Mouse (Mus musculus): ENCODE data around the gene Krt18.
A peak's percentile ranks its signal among the peaks of the same experiment; 100 is the strongest.
"Not testable (repeated sequence)": the region's sequence is repeated elsewhere in the genome, so short reads cannot be mapped to it uniquely, and the experiment has no call there.

Krt18 gene

DNA sequence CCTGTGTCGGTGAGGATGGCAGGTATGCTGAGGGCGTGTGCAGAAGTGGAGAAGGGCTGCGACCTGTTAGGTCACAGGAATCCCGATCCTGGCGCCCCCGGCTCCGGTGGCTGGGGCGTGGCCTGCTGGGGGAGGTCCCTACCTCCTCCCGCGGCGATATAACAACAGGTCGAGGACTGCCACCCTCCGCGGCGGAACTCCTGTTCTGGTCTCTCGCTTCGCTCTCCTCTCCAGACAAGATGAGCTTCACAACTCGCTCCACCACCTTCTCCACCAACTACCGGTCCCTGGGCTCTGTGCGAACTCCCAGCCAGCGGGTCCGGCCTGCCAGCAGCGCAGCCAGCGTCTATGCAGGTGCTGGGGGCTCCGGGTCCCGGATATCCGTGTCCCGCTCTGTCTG is at the start of gene Krt18:
Gene Krt18 (plus strand): TSS at position 141 of the 400 bp plus-strand sequence.
- DNase-seq: peak; percentile 45 to 62

DNA sequence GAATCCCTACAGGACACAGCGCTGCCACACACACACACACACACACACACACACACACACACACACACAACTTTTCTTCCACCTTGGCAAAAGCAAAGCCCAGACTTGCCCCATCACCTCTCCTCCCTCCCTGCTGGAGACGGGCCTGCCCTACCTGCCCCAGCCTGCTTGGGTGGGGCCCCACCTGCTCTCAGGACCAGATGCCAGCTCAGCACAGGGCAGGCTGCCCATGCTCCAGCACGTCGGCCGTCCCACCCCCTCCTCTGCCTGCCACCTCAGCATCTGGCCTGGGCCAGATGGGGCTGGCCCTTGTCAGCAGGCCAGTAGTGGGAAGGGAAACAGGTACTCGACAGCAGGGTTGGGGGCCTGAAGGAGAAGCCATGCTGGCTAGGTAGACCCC is 47.1 kb upstream of the Krt18 start:
- peak; percentile 88 to 96 for DNase-seq

DNA sequence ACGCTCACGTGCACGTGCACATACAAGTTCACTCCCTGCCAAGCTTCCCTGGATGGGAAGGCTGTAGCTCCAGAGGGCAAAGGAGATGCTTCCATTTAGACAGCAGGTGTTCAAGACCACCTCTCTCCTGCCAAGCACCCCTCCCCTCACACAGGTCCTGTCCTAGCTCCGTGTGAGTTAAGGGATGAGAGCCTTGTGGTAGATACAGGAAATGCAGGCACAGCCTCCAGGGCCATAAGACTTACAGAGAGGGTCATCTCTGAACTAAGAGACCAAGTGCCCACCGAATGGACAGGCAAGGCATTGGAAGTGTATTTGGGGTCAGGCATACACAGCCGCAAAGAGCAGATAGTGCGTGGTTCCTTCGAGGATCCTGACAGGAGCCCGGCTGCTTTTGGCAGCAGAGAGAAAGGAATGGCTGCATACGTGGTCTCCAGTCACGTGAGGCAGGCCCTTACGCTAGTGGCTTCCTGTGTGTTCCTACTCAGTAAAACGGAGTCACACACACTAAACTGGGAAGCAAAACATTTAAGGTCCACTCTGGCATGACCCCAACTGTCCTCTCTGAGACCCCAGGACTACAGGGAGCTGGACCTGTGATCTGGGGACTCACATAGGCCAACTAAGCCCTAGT is 44.5 kb upstream of the Krt18 start:
- DNase-seq: no peak

DNA sequence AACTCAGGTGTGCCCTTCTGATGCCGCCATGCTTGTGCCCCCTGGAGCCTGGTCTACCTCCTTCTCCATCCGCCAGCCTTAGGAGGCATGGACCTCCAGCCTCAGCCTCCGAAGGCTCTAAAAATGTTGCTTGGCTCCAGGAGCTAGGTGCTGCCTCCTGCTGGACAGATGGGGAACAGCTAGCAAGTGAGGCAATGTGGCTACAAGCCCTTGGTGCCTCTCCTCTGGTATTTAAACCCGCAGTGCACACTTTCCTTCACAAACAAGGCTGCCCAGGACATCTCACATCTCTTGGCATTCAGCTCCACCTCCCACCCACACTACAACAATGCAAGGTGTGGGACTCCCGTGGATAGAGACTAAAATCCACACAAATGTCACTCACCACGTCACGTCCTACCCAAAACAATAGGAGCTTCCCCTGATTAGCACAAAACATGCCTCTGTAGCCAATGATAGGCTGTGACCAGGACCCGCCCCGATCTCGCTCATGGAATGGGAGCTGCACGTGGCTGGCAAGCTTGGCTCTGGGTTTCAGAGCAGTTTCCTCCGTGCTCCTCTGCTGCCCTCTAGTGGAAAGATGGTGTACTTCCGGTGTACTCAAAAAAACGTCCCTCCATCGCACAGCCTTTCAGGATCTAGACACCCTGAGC is 43.9 kb upstream of the Krt18 start:
- peak; percentile 96 for DNase-seq

DNA sequence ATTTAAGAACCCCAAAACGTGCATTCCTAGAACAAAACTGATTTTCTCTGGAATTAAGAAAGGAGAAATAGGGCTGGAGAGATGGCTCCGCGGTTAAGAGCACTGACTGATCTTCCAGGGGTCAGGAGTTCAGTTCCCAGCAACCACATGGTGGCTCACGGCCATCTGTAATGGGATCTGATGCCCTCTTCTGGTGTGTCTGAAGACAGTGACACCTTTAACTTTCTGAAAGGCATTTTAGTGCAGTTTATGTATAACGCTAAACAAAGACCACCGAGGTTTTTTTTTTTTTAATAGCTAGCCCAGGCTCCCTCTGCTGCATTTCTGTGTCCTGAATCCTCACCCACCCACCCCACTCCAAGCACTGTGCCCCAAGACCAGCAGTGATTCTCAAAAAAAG is 43.2 kb upstream of the Krt18 start:
- DNase-seq: no peak

DNA sequence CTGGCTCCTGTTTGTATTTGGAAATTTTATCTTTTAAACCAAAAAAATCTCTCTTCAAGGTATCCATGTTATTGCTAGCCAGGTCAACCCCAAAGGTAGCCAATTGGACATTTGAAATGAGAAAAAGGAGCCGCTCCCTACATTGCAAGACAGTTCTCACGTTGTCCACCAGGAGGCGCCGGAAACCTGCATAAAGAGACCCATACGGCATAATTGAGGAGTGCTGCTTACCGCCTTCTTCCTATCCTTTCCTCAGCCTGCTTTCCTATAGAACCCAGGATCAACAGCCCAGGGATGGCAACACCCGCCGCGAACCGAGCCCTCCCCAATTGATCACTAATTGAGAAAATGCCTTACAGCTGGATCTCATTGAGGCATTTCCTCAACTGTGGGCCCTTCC is 39.9 kb upstream of the Krt18 start:
- DNase-seq: peak; percentile 77 to 92

DNA sequence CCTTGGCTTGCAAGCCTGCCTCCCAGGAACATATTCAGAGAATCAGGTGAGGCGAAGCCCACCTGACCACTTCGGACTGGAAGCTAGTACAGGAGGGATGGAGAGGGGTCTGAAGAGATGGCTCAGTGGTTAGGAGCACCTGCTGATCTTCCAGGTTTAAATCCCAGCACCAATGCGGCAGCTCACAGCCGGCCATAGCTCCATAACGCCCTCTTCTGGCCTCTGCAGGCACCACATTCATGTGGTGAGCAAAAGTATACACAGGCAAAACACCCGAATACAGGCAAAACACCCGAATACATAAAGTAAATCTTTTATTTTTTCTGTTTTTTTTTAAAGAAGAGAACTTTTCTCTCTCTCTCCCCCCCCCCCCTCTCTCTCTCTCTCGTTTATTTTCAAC is 39.3 kb upstream of the Krt18 start:
- no peak for DNase-seq

DNA sequence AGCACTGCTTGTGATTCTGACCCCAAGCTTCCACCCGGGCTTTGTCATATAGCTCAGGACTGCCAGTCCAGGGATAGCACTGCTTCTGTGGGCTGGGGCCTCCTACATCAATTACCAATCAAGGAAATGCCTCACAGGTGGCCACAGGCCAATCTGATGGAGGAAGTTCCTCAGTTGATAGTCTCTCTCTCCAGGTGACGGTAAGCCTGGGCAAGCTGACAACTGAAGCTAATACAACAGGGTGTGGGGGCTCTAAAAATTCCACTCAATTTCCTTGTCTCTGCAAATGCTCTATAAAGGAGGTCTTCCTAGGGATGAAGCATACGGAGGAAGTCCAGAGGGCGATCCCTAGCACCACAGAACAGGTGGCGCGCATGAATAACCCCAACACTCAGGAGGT is 37.0 kb upstream of the Krt18 start:
- DNase-seq: no peak

DNA sequence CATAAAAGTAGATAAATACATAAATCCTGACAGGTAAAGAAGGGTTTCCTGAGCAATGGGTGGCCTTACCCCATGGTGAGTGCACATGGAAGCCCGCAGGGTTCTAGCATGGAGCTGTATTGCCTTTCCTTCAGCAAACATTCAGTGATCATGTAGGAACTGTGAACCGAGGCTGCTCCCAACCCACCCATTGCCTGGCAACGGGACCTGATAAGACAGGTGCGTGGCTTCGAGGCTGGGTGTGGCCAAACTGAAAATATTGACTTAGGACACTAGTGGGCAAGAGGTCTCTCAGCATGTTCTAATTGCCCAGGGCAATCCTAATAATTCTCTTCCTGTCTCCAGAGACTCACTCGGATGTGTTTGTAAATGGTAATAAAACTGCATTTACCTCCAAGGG is 33.6 kb upstream of the Krt18 start:
- DNase-seq: no peak

DNA sequence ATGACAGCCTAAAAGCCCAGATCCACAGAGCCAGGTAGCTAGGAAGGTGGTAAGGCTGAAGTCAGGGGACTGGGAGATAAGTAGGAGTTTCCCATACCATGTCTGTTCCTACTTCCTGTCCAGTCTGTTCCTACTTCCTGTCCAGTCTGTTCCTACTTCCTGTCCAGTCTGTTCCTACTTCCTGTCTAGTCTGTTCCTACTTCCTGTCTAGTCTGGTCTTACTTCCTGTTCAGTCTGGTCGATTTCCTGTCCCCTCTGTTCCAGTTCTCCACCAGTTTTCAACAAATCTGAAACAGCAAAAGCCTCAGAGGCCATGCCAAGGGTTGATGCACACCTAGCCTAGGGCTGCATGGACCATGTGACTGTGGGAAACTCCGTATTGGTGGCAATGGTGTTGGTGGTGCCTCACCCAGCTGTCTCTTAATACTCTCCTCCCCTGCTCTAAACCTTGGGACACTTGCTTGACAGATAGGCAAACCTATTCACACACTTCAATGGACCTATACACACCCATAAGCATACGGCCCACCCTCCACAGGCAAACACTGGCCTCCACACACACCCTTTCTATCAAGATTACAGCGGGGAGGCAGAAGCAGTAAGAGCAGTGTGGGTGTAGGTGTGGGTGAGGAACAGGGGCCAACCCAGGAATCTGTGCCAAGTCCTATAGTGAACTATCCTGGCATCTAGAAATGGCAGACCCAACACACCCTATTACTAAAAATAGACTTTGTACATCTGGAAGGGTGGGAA is 32.3 kb upstream of the Krt18 start:
- no peak for DNase-seq

DNA sequence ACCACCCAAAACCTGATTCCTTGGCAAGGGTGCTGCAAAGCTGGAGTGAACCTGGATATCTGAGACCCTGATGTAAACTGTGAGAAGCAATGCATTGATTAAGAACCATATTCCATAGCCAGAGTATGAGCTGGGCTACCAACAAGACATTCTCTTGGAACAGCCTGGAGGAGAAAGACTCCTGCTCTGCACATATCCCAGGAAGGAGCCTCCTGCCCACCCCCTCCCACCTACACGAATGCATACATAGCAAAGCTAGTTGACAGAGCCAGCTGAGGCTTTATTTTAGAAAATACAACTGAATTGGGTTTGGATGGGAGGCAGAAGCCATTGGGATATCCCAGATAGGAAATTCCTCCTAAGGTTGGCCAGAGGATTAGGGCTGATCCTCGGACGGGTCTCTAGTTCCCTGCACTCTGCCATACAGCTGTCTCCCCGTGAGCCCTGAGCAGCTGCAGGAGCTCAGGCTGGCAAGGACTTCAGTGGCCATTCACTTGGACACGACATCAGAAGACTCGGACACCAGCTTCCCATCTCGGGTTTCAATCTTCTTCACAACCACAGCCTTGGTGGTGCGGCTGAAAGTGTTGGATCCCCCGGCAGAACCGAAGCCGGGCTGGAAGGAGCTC is 31.4 kb upstream of the Krt18 start:
- DNase-seq: not testable (repeated sequence)

DNA sequence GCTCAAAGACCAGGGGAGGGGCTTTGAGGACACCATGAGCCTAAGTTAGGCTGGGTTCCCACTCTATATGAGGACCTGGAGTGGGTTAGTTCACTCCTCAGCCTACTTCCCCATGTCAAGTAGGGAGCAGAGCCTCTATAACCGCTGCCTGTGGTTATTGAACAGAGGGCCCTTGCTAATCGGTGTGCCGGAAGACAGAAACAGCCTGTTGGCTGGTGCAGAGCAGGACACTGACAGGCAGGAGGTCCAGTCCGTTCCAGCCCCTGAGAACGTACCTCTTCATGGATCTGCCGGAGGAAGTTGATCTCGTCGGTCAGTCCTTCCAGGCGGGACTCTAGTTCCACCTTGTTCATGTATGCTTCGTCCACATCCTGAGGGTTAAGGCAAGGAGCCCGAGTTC is 28.8 kb upstream of the Krt18 start:
- no peak for DNase-seq

DNA sequence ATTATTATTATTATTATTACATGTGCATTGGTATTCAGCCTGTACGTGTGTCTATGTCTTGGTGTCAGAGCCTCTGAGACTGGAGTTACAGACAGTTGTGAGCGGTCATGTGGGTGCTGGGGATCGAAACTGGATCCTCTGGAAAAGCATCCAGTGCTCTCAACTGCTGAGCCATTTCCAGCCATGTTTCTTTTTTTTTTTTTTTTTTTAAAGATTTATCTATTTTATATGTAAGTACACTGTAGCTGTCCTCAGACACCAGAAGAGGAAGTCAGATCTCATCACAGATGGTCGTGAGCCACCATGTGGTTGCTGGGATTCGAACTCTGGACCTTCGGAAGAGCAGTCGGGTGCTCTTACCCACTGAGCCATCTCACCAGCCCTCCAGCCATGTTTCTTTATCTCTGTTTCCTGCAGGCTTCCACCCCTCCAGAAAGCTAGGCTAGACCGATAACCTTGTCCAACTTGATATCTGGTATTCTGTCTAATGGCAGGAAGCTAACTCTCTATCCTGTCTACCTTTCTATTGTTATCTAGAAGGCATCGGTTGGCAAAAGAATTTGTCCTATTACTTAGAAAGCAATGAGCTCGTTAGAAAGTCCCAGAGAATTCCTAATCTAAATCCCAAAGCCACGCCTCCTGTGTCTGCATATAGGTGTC is 28.2 kb upstream of the Krt18 start:
- no peak for DNase-seq

DNA sequence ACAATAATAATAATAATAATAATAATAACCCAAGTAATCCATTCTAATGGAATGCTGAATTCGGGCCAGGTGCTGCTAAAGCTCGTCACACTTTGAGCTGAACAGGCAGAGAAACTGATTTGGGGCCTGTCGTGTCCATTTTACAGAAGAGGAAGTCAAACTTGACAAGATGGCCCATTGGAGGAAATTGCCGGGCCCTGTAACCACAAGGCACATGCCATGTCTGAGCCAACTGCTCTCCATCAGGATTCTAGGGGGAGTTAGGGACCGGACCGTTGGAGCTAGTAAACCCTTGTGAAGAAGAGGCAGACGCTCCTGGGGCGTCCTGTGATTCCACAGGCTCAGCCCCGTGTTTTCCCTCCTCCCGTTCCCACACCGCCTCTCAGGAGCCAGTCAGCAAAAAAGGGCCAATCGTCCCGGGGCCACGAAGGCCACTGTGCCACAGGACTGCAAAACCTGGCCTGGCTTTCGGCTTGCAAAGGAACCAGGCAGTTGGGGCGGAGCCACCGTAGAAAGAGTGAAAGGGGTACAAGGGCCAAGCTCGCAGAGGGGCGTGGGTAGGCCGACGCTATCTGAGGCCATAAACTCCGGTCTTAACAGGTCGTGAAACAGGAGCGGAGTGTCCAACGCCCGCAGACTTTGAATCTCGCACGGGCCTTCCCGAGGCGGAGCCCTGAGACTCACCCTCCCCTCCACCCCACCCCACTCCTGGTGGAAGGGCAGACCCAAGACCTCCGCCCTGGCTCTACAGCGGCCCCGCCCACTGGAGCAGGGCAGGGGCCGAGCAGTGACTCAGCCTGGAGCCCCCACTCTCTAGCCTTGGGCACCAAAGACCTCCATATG is 25.1 kb upstream of the Krt18 start:
- peak; percentile 86 to 95 for DNase-seq

DNA sequence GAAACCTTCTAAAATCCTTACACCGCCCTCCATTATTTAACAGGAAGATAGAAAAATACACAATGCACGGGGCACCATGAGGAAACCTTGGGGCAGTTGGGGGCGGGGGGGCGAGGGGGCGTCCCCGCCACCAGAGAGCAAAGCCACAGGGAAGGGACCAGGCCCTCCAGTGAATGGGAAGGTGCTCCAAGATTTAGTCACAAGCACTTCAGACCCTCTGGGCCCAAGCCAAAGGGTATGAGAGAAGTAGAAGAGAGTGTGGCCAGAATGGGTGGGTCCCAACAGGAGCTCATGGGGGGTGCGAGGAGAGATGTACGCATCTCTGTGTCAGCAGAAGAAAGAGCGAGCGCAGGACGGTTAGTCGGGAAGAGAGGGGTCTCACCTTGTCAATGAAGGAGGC is 24.5 kb upstream of the Krt18 start:
- no peak for DNase-seq

DNA sequence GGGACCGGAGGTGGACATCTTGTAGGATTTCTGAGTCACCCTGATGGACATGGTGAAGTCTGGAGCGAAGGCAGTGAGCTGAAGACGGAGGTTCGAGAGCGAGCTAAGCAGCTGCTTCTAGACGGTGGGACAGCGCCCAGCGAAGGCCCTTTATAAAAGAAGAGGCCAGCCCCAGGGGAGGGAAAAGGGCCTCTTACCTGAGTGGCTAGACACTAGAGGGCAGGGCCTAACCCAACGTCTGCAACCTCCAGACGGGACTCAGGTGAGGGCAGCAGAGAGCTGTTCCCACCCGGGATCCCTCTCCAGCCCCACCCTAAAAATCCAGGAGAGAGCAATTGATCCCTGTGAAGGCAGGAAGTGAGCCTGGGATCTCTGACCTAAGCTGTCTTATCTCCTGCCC is 23.8 kb upstream of the Krt18 start, which contains the start of gene Krt8:
Gene Krt8 (minus strand): TSS at position 294 of the 400 bp plus-strand sequence.
- peak; percentile 74 to 91 for DNase-seq

DNA sequence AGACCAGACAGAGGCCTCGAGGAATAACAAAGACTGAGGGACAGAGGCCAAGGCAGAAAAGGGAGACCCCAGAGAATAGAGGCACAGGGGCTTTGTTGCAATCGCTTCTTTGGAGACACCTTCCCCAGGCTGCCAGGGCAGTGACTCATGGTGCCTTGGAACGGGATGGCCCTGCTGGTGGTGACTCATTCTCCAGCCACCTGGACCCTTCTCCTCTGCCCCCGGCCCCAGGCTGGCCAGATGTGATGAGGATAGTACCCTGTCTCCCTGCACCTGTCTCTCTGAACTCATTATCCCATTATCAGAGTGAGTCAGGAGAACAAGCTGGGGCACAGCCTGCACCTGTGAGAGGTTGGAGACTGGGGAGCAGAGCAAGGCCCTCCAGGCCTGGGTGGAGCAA is 22.7 kb upstream of the Krt18 start:
- no peak for DNase-seq

DNA sequence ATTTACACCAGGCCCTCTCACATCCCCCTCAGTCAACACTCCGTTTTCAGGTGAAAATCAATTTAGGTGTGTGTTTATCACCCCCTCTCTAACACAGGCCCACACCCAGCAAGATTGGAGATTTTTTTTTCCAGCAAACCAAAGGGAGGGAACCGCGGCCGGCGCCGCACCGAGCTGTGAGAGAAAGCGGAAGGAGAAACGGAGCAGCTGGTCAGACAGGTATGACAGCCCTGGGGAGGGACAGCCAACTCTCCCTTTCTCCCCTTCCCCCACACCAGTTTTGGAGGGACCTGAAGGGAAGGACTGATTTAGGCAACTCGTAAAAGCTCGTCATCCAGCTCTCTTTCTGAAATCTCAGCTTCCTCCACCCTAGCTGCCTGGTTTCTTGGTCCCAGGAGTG is 21.7 kb upstream of the Krt18 start:
- peak in 1 of 2 experiments; percentile 60 for DNase-seq

DNA sequence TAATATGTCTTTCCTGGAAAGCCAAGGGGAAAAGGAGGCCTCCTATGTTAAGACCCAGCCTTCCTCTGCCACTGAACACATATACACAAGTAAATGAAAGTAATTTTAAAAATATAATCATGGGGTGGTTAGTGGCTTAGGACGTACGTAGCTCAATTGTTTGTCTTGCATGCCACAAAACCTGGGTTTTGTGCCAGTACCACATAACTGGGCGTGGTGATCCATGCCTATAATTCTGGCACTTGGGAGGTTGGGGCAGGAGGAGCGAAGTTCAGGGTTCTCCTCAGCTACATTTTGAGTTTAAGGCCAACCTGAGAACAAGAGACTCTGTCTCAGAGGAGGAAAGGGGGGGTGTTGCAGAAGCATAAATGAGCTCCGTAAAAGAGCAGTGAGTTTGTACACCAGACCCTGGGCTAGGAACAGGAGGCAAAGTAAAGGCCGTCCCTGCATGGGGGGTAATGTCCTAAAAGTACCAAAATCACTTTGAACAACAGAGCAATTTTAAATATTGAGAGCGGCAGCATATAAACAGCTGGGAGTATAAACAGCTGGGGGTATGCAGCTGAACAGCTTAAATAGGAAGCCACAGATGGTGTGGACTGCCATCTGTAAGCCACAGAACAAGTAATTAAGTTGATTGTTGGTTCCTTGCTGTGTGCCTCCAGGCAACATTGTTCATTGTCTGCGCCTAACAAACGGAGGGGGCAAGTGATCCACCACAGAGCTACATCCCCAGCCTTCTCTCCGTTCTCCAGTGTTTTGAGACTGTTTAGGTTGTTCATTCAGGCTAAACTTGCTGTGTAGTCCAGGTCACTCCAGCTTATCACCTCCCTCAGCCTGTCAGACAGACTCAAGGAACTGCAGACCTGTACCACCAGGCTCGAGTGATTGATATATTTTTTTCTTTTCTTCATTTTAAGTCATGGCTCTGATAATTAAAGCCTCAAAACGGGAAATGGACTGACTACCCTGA is 20.6 kb upstream of the Krt18 start:
- DNase-seq: no peak

DNA sequence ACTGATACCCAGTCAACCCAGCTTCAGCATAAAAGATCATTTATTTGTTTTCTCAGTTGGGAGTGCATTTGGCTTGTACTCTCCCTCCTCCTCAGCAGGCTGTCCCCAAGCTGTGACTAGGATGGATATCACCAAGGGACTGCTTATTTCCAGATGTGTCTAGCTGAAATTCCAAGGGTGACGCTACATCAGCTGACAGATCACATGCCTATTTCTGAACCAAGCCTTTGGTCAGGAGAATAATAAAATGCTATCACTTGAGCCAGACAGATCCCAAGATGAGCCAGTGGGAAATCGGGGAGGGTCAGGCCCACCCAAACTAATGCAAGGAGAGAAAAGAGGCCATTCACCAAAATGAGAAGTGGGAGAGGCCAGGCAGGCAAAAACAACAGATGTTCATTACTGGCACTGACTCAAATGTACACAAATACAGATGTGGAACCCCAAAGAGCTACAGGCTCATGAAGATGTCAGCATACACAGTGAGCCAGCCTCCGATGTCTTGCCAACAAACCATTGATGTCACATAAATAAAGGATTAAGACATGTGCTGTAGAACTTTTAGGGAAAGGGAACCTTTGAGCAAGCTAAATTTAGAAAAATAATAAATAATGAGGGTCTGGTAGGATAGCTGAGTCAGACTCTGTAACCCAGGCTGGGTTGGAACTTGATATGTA is 17.3 kb upstream of the Krt18 start:
- no peak for DNase-seq

Data from kidney, postnatal 25 days (tissue).